Mouse (Mus musculus) T-cell, adult 2 months (primary cell): Measurements from ENCODE around the gene Rsg1.

Source experiments
- DNase-seq: peaks from one replicate; pipeline ENCODE4 v3.0.0; 2022; ENCODE audit warnings: low spot score

The Rsg1 gene

GRCm38 (mm10) chr4:141247776-141248613 lies 34.2 kb downstream of the Rsg1 start:
- no peak for DNase-seq

- no peak for DNase-seq
Observed at GRCm38 (mm10) chr4:141248614-141248978, 34.8 kb downstream of the Rsg1 start.

DNA sequence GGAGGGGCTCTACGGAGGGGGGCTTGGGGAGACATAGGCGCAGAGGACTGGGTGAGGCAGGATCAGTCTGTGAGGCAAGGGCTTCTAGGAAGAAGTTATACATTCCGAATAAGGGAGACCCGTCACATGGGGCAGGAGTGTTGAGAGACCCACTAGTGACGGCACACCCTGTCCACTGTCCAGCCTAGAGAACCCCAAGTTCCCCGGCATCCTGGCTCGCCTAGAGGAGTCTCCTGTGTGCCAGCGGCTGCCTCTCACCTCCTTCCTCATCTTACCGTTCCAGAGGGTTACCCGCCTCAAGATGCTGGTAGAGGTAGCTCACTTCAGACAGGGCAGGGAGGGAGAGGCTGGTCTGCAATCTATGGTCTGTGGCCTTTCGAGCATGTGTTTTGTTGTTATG lies 35.6 kb downstream of the Rsg1 start:
- no peak for DNase-seq

DNA sequence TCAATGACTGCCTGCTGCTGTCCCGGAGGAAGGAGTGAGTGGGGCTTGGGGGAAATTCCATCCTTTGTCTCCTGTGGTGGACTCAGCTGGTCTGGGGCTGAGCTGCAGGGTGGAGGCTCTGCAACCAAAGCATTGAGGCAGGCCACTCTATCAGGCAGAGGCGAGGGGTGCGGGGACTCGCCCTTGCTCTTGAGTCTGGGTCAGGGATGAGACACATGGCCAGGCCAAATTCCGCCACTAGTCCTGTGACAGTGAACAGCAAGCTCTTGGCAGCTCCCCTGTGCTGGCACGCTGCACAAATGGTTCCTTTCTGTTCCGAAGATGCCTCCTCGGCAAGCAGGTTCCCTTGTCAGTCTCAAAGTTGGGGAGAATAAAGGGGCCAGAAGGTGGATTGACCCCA lies 37.3 kb downstream of the Rsg1 start:
- DNase-seq, result no peak

DNA sequence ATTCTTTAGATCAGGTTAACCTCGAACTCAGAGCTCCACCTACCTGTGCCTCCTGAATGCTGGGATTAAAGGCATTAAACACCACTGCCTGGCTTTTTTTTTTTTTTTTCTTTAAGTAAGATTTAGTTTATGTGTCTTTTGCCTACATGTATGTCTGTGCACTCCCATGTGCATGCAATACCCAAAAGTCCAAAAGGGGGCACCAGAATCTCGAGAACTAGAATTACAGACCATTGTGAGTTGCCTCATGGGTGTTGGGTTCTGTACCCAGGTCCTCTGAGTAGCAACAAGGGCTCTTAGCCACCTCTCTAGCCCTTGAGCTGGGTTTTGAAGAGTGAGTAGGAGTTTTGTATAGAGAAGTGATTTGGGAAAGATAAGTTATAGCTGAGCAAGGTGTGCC lies 38.9 kb downstream of the Rsg1 start:
- no peak for DNase-seq

DNA sequence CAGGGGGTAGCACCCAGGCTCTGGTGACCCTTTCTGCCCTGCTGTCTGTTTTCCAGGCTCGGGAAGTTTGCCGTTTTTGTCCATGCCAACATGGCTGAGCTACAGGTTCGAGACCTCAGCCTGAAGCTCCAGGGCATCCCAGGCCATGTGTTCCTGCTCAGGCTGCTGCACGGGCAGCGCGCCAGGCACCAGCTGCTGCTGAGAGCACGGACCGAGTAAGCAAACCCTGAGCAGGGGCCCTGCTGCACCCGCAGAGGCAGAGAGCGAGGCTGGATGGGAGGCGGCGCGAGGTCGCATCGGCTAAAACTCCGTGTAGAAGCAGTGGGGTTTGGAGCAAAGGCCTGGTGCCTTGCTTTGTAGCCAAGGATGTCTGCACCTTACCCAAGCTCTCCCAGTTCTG lies 40.5 kb downstream of the Rsg1 start:
- DNase-seq, result no peak

DNA sequence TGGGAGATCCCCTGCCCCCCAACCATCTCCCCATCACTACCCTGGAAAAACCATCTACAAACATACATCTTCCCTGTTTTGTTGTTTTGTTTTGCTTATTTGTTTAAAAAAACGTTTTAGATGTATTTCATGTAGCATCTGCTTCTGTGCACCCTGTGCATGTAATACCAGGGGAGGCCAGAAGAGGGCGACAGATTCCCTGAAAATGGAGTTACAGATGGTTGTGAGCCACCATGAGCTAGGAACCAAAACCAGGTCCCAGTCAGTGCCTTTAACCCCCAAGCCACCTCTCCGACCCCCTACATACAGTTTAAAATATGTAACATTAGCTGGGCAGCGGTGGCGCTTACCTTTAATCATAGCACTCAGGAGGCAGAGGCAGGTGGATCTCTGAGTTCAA lies 43.7 kb downstream of the Rsg1 start:
- DNase-seq, result no peak

GRCm38 (mm10) chr4:141259413-141259812 lies 45.7 kb downstream of the Rsg1 start:
- DNase-seq, result no peak

DNA sequence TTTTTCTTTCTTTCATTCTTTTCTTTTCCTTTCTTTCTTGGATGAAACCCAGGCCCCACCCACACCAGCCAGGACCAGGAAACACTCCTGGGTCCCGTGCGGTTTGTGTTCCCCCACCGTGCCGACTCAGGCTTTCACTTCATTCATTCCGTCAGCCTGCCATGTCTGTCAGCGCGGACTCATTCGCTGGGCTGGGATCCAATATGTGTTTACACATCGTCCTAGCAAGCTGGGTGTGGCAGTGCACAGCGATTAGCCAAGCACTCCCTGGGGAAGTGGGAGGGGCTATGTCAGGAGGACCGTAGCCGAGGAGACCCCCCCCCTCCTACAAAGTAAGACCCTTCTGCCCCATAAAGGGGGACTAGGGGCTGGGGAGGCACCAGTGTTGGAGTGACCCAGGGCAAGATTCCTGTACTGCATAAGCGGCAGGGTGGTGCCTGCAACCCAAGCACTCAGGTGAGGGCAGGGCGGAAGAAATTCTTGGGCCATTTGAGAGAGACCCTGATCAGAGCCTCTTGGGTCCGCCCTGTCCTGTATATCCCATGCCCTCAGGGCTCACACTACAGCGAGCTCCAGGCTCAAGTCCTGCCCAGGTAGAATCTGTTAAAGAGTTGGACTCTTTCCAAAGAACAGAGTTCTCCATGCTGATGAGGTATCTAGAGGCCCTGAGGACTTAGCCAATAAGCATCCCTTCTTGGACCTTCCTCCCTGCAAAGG lies 46.4 kb downstream of the Rsg1 start:
- DNase-seq, result no peak

GRCm38 (mm10) chr4:141262906-141263637 lies 49.3 kb downstream of the Rsg1 start:
- DNase-seq, result no peak

DNA sequence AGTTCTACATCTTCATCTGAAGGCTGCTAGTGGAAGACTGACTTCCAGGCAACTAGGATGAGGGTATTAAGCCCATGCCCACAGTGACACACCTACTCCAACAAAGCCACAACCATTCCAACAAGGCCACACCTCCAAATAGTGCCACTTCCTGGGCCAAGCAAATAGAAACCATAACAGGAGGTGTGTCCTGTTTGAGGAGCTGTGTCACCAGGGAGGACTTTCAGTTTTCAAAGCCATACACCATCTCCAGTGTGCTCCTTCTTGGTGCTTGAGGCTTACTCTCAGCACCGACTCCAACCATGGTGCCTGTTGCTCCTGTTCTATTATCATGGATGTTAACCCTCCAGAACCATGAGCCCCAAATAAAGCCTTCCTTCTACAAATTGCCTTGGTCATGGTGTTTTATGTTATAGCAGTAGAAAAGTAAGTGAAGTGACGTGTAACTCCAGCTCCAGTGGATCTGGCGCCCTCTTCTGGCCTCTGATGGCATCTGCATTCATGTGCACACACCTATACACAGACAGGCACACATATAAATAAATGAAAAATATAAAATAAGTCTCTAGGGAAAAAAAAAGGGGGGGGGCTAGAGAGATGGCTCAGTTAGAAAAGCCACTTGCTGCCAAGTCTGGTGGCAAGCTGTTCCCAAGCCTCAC lies 52.4 kb downstream of the Rsg1 start:
- no peak for DNase-seq

GRCm38 (mm10) chr4:141267250-141267649 lies 53.5 kb downstream of the Rsg1 start:
- no peak for DNase-seq

DNA sequence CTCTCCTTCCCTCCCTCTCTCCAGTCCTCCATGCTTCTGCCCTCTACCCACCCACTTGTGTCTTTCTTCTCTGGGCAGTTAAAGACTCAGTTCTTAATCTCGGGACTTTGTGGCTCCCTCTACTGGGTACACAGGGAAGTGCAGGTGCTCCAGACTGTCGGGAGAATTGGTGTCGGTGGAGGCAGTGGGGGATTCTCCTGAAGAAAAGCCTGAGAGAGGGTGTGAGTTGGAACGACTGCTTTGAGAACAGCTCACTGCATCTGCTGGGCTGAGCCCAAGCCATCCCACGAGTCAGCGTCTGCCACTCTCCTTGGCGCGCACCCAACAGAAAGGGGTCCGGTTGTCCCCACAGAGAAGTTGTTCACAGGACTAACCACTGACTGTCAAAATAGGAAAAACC lies 54.1 kb downstream of the Rsg1 start:
- peak; percentile 29 for DNase-seq

DNA sequence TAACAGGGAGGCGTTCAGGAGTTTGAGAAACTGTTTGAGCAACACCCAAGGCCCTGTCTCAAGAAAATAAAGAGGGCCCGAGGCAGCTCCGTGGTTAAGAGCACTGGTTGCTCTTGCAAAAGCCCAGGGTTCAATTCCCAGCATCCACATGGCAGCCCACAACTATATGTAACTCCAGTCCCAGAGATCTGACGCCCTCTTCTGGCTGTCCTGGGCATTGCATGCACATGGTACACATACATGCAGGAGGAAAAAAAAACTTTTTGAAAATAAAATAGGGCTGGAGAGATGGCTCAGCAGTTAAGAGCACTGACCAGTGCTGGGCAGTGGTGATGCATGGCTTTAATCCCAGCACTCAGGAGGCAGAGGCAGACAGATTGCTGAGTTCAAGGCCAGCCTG lies 54.6 kb downstream of the Rsg1 start:
- no peak for DNase-seq

GRCm38 (mm10) chr4:141269080-141269479 lies 55.3 kb downstream of the Rsg1 start:
- no peak for DNase-seq

- DNase-seq, result no peak
Observed at GRCm38 (mm10) chr4:141270201-141270940, 56.6 kb downstream of the Rsg1 start.

- no peak for DNase-seq
Observed at GRCm38 (mm10) chr4:141271228-141271627, 57.5 kb downstream of the Rsg1 start.

- DNase-seq, result no peak
Observed at GRCm38 (mm10) chr4:141271721-141272120, 58.0 kb downstream of the Rsg1 start.

DNA sequence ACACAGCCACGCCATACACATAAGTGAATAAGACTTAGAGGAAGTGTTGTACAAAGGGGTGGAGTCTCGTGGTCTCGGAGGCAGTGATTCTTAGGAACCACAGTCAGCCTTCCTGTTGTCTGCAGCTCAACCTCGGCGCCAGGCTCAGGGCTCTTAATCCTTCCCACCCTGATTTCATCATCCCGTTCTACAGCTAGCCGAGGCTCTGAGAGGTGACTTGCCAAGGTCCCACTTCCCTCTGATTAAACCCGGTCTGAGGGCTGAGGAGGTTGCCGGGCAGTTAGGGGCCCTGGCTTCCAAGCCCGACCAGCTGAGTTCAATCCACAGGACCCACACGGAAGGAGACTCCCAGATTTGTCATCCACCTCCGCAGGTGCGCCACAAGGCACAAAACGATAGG lies 59.1 kb downstream of the Rsg1 start:
- peak; percentile 53 for DNase-seq

- DNase-seq, result peak; percentile 73
Observed at GRCm38 (mm10) chr4:141273296-141273695, 59.5 kb downstream of the Rsg1 start.

GRCm38 (mm10) chr4:141274485-141275341 lies 61.0 kb downstream of the Rsg1 start:
- DNase-seq, result no peak
